Mouse (Mus musculus): ENCODE results near the gene Gpd1l. TPM values are rescaled to one million over a fixed set of nuclear protein-coding genes. Genes with fewer than 3 reads are reported as not detected.

Gene Gpd1l
- polyA plus RNA-seq, 1 experiment from 2014 or later: 14.5 TPM

- DNase-seq (ENCODE audit: low spot score): no peak
Observed at GRCm38 (mm10) chr9:114930464-114931090, 3.2 kb downstream of the Gpd1l start.

- DNase-seq (ENCODE audit: low spot score): peak; percentile 11
Observed at GRCm38 (mm10) chr9:114925571-114925970, 8.2 kb downstream of the Gpd1l start.

DNA sequence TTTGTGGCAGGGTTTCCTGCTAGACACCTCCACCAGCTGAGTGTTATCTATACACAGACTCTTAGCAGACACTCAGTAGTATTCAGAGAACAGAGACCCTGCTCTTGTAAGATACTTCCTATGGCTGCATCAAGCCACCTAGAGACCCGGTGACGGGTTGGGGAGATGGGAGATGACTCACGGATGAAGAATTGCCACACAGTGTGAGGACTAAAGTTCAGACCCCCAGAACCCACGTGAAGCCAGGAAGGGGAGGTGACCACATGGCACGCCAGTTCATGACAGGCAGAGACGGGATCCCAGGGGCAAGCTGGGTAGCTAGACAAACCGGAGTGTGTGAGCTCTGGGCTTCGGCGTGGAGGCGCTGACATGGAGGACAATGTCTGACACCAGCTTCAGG, 8.7 kb downstream of the Gpd1l start:
- DNase-seq (ENCODE audit: low spot score): peak; percentile 34

DNA sequence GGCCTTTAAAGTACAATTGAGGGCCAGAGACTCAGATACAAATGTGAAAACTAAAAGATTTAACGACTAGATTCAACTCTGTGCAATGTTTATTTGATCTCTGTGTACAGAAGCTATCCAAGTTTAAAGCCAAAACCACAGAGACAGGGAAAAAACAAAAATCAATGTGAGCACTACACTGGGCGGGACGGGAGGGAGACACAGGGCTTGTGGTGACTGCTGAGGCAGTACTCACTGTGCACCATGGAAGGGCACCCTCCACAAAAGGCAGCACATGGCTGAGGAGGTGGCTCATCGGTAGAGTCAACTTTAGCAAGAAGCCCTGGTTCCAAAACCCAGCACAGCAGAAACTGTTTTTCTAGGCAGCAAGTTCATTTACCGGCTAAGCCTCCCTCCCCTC, 9.3 kb downstream of the Gpd1l start:
- DNase-seq (ENCODE audit: low spot score): no peak

- no peak for DNase-seq (ENCODE audit: low spot score)
Observed at GRCm38 (mm10) chr9:114922209-114922608, 11.6 kb downstream of the Gpd1l start.

DNA sequence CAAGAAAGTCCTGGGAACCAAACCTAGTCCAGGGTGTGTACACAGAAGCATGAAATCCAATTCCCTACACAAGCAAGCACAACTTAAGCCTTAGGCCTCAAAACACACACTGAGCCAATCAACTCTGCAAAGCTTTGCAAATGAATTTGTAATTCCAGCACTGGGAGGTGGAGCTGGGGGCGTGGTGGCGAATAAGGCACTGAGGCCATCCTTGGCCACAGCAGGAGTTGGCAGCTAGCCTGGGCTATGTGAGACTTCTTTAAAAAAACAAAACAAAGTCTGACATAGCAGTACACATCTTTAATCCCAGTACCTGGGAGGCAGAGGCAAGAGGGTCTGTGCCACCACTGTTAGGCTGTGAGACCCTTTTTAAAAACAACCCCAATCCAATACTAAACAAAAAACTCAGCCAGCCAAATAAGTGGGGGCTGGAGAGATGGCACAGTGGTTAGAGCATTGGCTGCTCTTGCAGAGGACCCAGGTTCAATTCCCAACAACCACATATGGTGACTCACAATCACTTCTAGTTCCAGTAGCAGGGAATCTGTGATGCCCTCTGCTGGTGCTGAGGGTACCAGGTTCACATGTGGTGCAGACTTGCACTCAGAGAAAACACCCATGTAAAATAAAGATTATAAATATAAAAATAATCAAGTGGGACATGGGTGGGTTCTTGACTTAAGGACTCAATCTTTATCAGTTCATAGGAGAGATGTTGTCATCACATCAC, 12.3 kb downstream of the Gpd1l start:
- DNase-seq (ENCODE audit: low spot score): no peak

GRCm38 (mm10) chr9:114920569-114920968, 13.2 kb downstream of the Gpd1l start:
- DNase-seq (ENCODE audit: low spot score): no peak

DNA sequence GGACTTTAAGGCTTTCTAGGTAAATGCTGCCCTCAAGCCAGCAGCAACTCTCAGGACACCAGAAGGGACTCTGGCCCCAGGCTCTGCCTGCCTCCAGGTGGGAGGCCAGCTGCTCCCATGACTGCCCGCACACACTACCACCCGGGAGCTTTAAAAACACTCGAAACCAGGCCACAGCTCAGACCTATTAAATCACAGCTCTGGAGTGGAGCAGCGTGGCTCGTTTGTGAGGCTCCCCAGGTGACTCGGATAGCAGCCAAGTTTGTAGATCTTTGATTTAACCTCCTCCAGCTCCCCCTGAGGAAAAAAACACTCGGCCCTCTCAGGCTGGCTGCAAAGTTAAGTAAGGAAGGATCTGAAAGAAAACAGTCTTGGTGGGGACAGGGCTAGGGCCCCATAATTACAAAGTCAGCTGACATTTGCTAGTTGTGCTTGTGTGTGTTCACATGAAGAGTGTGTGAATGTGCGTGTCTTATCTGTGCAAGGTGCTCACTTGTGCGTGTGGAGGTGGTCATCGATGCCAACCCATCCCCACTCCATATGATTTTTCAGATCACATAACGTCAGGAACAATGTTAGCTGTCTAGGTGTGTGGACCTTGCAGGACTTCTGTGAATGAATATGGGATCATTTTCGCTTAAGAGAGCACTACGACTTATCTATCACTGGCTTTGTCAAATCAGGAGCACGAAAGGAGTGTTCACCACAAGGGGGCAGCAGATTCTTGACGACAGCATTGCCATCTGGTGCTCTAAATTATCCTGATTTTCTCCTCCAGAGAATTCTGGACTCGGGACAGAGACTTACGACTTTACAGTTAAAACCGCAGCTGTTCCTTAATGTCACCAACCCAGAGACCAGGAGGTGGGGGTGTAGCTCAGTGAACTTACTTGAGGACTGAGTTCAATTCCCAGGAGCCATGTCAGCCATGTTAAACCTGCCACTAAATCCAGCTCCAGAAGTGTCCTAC, 20.8 kb downstream of the Gpd1l start:
- peak; percentile 53 for DNase-seq (ENCODE audit: low spot score)

DNA sequence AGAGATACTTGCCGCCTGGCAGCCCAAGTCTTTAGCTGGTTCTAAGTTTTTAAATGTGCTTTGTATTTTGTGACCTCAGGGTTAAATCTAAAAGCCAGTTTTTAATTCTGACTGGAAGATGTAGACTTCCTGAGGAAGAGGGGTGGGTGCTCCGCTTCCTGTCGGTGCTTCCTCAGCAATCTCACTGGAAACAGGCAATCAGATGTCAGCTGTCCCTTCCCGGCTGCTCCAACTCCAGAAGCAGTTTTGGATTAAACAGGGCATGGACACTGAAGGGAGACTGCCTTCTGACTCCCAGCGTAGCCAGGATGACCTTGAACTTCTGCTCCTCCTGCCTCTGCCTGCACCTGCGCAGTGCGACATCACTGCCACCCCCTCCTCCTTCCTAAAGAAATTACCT, 26.3 kb downstream of the Gpd1l start:
- DNase-seq (ENCODE audit: low spot score): no peak

GRCm38 (mm10) chr9:114895919-114896318, 37.9 kb downstream of the Gpd1l start:
- no peak for DNase-seq (ENCODE audit: low spot score)

- DNase-seq (ENCODE audit: low spot score): no peak
Observed at GRCm38 (mm10) chr9:114892974-114893373, 40.8 kb downstream of the Gpd1l start.

DNA sequence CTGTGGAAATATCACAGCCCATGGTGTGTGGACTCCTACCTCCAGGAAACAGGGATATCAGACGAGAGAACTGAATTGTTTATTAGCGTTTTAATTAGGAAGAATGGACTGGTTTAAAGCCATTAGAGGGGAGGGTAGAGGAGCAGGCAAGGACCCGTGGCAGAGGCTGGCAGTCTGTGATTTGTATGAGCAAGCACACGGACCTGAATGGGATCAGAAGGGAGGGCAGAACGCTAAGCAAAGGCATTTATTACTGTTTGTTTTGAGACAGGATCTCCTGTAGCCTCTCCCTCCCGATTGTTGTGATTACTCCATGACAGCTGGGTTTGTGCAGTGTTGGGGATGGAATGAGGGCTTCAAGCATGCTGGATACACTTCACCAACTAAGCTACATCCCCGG, 43.4 kb downstream of the Gpd1l start:
- no peak for DNase-seq (ENCODE audit: low spot score)

GRCm38 (mm10) chr9:114888856-114889407, 44.9 kb downstream of the Gpd1l start:
- no peak for DNase-seq (ENCODE audit: low spot score)

GRCm38 (mm10) chr9:114887699-114888098, 46.1 kb downstream of the Gpd1l start:
- peak; percentile 45 for DNase-seq (ENCODE audit: low spot score)

- no peak for DNase-seq (ENCODE audit: low spot score)
Observed at GRCm38 (mm10) chr9:114885991-114886662, 47.7 kb downstream of the Gpd1l start.

DNA sequence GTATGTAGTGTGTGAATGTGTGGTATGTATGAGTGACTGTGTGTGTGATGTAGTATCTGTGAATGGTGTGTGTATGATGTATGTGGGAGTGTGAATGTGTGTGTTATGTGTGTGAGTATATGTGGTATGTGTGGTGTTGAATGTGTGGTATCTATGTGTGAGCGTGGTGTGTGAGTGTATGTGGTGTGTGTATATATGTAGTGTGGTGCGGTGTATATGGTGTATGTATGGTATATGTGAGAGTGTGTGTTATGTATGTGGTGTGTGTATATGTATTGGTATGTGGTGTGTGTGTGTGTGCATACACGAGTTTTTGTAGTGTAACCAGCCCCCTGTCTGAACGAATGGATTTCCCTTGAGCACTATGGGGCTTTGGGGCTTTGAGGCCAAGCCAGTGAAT, 48.2 kb downstream of the Gpd1l start:
- DNase-seq (ENCODE audit: low spot score): no peak

GRCm38 (mm10) chr9:114881977-114882376, 51.8 kb downstream of the Gpd1l start:
- DNase-seq (ENCODE audit: low spot score): no peak

- DNase-seq (ENCODE audit: low spot score): no peak
Observed at GRCm38 (mm10) chr9:114855327-114855726, 78.5 kb downstream of the Gpd1l start.

DNA sequence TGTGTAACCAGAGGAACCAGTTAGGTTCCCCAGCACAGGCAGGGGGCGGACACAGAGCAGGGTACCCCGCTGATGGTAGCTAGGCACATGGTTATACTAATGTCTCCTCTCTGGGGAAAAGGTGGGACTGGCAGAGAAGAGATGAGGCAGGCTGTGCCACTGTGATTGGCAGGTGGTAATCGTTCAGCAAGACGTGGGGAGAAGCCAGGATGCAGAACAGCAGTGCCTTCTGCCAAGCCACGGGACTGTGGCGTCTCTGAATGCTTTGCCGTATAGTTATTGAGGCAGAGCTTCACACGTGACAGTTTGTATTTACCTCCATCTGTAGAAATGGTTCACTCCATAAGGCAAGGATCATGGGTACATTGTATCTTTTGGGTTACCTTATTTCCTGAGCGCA, 79.1 kb downstream of the Gpd1l start:
- no peak for DNase-seq (ENCODE audit: low spot score)

DNA sequence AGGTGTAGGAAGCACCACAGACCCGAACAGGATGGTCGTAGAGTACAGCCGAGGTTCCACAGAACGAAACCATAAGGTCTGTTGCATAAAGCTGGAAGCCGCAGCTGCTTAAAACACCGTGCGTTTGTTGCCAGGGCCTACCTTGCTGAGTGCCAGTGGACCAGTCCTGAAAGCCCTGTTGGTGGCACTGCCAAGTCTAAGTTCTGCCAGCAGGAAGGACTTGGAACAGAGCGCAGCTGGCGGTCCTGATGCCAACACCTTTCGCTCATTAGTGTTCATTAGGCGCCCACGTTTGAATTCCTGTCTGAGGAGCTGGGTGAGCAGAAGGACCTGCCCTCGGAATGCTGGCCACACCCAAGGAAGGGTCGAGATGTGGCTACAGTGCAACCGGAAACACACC, 80.5 kb downstream of the Gpd1l start:
- DNase-seq (ENCODE audit: low spot score): no peak

All from thymus, postnatal 0 days (tissue).